Mouse (Mus musculus) MN1 (cell line): ENCODE data around the gene Hist2h3c1.
"Not testable (repeated sequence)": the region's sequence is repeated elsewhere in the genome, so short reads cannot be mapped to it uniquely, and the experiment has no call there.

ENCODE experiments used
- DNase-seq: peaks from one replicate; pipeline ENCODE4 v3.0.0-alpha.2; 2016; ENCODE audit warnings: low spot score

Hist2h3c1 gene

DNA sequence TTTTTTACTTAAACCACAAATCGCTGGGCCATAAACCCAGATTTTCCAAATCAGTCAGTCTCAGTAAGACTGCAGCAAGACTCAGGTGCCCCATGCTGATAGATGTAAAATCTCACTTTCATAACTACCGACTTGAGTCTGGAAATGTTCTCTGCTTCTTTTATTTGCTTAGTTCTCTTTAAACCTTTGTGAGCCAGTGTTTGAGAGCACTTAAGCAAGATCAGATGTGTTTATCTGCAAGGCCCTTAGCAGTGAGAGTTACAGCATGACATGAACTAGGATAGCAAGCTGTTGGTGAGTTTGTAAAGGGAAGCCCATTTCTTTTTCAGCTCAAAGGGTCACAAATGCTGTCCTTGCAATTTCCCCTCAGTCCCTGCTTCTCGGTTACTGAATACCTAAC lies 10.7 kb downstream of the Hist2h3c1 start:
- DNase-seq: no peak

DNA sequence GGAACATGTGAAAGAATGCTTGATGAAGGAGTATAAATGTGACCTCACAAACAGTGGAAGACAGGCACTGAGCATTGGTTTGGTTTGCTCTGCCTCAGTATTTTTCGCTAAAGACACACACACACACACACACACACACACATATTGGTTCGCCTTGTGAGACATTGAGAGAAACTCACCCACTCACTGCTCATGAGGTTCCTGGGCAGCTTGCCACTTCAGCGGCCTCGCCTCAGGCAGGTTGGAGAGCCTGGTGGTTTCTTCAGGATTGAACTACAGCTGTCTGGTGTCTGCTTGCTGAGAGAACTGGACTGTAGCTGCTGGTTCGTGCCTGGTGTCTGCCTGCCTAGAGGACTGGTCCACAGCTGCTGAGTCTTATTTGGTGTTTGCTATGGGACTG lies 13.7 kb downstream of the Hist2h3c1 start:
- no peak for DNase-seq

DNA sequence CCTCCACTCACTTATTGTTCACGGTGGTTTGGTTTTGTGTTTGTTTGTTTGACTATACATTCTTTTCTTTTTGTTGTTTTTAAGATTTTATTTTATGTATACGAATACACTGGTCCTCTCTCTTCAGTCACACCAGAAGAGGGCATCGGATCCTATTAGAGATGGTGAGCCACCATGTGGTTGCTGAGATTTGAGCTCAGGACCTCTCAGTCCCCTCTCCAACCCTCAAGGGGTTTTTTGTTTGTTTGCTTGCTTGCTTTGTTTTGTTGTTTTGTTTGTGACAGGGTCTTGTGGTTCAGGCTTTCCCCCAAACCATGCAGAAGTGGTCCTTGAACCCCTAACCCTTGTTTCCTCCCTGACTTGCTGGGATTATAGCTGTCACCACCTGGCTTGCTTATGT lies 15.1 kb downstream of the Hist2h3c1 start:
- DNase-seq: peak; percentile 31

DNA sequence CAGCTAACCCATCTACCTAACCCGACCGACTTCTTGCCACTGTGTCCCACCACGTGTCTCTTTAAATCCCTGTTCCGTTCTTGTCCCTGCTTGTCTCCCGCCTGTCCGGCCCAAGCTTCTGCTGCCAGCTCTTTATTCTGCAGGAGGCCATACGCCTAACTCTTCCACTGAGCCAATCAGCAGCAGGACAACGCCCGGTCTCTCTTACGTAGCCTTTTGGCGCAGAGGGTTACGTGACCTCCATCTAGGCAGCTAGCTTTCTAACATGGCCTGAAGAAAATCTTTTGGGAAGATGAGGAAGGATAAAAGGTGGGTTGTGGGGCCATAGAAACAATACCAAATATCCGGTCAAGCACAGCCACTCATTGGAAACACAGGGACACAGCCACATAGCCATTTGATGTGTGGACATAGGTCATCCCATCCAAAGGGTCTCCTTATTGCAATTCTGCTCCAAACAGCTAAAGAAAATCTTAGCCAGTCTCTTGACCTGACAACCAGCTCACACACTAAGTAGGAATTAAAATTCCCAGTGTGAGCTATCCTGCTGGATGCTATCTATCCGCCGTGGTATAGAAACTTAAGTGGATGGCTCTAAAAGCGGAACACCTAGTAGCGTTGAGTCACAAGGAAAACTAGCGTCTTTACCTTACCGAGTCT lies 15.9 kb downstream of the Hist2h3c1 start:
- DNase-seq: peak; percentile 91

GRCm38 (mm10) chr3:96262979-96263550 lies 16.6 kb downstream of the Hist2h3c1 start, which contains the start of gene Hist2h4:
TSS of gene Hist2h4 (minus strand) at chr3:96263311.
- peak; percentile 98 for DNase-seq

GRCm38 (mm10) chr3:96263558-96264403 lies 17.3 kb downstream of the Hist2h3c1 start:
- DNase-seq: no peak

- DNase-seq: peak; percentile 45
Measured at GRCm38 (mm10) chr3:96264404-96264949, 18.0 kb downstream of the Hist2h3c1 start.

DNA sequence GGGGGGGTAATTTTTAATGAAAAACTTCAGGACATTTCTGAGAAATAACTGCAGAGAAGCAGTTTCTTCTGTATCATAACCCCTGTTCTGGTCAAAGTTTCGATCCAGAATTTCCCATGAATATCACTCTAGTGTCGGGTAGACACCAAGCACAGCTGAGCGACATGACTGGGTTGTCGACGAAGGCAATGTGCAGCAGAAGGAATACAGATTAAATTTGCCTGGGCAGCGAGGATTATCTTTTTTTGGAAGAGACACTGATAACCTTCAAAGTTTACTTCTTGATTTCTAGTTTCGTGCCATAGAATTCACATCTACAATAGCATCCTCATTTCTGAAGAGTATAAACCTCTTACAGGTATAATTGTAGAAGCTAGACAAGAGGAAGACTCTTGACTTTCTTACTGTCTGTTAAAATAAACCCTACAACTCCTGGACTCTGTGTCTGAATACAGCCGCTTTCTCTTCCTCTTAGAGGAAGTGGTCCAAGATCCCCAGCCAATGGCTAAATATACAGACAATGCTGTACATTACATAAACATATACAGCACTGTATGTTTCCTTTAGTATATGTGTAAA lies 19.7 kb downstream of the Hist2h3c1 start:
- no peak for DNase-seq

GRCm38 (mm10) chr3:96267541-96267940 lies 21.1 kb downstream of the Hist2h3c1 start:
- DNase-seq: no peak

- DNase-seq: peak; percentile 89
Measured at GRCm38 (mm10) chr3:96268051-96268775, 21.7 kb downstream of the Hist2h3c1 start, which contains the start of gene Hist2h3b. TSS of gene Hist2h3b (plus strand) at chr3:96268654.

GRCm38 (mm10) chr3:96268776-96269378 lies 22.4 kb downstream of the Hist2h3c1 start:
- DNase-seq: not testable (repeated sequence)

GRCm38 (mm10) chr3:96269511-96270474 lies 23.3 kb downstream of the Hist2h3c1 start, which contains the start of gene Hist2h2bb:
TSS of gene Hist2h2bb (plus strand) at chr3:96269752.
- DNase-seq: peak; percentile 98

- peak; percentile 46 for DNase-seq
Measured at GRCm38 (mm10) chr3:96273591-96274465, 27.3 kb downstream of the Hist2h3c1 start.

- DNase-seq: peak; percentile 71
Measured at GRCm38 (mm10) chr3:96277428-96277799, 30.9 kb downstream of the Hist2h3c1 start.

DNA sequence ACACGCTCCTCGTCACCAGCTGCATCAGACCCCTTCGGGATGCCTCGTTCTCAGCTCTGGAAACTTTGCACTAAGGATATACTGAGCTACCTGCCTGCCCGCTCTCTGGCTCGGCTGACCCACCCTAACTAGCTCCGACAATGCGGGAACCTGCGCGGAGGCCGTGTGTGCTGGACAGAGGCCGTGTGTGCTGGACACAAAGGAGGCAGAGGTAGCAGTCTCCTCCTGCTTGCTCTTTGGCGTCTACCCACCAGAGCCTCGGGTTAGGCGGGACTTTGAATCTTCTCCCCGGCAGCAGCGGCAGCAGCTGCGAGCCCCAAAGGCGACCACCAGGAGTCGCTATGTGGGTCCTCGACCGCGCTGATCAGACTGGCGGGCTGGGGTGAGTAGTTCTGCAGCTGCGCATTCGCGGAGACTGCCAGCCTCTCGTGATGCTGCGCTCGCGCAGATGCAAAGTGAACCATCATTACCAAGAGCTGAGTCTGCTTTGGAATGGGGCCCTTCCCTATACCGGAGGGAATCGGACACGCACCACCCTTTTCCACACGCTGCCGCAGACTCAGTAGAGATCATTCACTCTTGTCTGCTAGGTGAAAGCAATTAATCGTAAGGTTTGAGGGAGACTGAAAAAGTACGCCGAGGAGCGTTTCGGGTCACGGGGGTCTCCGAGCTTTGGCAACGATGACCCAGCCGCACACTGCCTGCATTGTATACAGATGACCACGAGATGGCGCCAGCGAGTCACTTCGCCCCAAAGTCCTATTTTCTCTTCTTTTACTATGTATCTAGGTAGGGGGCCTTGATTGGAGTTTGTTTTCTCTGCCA lies 31.5 kb downstream of the Hist2h3c1 start:
- DNase-seq: peak; percentile 95

DNA sequence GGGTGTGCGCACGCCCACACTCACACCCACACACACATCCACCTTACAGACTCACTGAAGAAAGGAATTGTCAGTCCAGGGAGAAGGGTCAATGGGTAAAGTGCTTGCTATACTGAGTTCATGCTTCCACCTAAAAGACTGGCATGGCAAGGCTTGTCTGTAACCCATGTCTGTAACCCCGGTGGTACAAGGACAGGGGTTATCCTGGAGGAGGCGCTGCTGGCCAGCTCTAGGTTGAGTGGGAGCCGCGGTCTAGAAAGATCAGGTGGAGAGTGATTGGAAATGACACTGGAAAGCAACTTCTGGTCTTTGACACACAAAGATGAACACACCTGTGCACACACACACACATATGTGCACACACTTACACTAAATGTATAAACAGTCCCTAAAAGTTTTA lies 34.2 kb downstream of the Hist2h3c1 start:
- DNase-seq: no peak

- peak; percentile 67 for DNase-seq
Measured at GRCm38 (mm10) chr3:96284457-96284856, 38.0 kb downstream of the Hist2h3c1 start.

- DNase-seq: not testable (repeated sequence)
Measured at GRCm38 (mm10) chr3:96287334-96287733, 40.8 kb downstream of the Hist2h3c1 start.
